Mouse (Mus musculus) cortical plate, adult 2 months (tissue): ENCODE measurements around the gene Cbfa2t3. TPM values are rescaled to one million over a fixed set of nuclear protein-coding genes. Genes with fewer than 3 reads are reported as not detected.

Source experiments
- H3K27ac ChIP-seq: fragments of 200-500 bp; 2 replicates; pipeline ENCODE4 v1.5.1; 2012; ENCODE audit warnings: low read length, control low read depth, inconsistent platforms; ENCODE audit not compliant: insufficient read depth
- H3K4me1 ChIP-seq: fragments of 200-500 bp; 2 replicates; pipeline ENCODE4 v1.6.1; 2011; ENCODE audit warnings: low read length; ENCODE audit not compliant: control insufficient read depth, insufficient read depth
- H3K4me3 ChIP-seq: fragments of 200-500 bp; 2 replicates; pipeline ENCODE4 v1.5.1; 2011; ENCODE audit warnings: mild to moderate bottlenecking, low read length, control low read depth; ENCODE audit not compliant: insufficient read depth
- CTCF ChIP-seq: fragments of 200-500 bp; IDR thresholded peaks from 2 replicates; pipeline ENCODE4 v1.5.1; 2011; ENCODE audit warnings: mild to moderate bottlenecking, control low read depth, low read length; ENCODE audit not compliant: insufficient read depth; ENCODE audit errors: extremely low read depth
- POLR2A ChIP-seq: fragments of 200-500 bp; IDR thresholded peaks from 2 replicates; pipeline ENCODE4 v1.6.1; 2011; ENCODE audit warnings: mild to moderate bottlenecking, low read length, control low read depth; ENCODE audit not compliant: insufficient read depth; ENCODE audit errors: extremely low read depth
- polyA plus RNA-seq: library from polyadenylated mRNA; depleted of rRNA; stranded (reverse); fragments of >200 nt; gene quantifications from 2 replicates; pipeline ENCODE4 v1.2.3, GENCODE M21; 2012

Cbfa2t3 gene
- polyA plus RNA-seq, 1 experiment = 9.1 TPM

DNA sequence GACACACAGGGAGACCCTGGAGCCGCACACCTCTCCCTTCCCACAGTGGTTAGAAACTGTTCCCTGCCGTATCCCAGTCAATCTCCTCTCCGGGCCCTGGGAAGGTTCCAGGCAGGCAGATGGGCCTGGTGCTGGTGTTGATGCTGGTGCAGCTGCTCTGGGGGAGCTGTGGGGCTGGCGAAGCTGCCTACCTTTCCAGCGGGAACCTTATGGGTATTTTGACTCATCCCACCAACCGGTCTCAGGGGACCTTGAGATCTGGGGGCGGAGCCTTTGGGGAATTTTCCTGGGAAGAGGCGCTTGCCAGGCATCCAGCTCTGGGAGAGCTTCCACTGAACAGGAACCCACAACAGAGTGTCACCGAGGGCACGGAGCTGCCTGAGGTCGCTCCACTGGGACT is 31.1 kb downstream of the Cbfa2t3 start:
- H3K27ac ChIP-seq = no peak overlapping the region
- TF ChIP-seq POLR2A (no peak), CTCF (no peak)
- H3K4me1 ChIP-seq = peaks cover 12% of the 10 kb centered on the region
- no peak overlapping the region for H3K4me3 ChIP-seq

DNA sequence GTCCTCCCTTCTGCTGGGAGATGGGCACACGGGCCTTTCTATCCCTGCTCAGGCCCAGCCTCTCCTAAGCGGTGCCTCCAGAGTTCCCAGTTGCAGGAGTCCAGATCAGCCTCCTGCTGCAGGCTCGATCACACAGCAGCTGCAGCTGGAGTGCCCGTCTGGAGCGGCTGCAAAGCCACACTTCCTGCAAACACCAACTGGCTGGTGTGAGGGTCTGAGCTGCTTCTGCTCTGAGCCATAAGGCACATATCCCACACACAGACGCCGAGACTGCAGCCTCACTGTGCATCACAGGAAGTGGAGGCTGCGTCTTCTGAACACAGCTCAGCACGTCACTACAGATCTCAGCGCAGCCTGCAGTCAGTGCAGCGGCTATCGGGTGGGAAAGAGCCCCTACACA is 32.1 kb downstream of the Cbfa2t3 start:
- no peak for TF ChIP-seq CTCF
- TF ChIP-seq POLR2A = no peak
- 0 out of 2 replicates have a peak overlapping the region, but pooled peaks have one; percentile 14 for H3K27ac ChIP-seq
- peaks cover 12% of the 10 kb centered on the region for H3K4me1 ChIP-seq
- no peak overlapping the region for H3K4me3 ChIP-seq

DNA sequence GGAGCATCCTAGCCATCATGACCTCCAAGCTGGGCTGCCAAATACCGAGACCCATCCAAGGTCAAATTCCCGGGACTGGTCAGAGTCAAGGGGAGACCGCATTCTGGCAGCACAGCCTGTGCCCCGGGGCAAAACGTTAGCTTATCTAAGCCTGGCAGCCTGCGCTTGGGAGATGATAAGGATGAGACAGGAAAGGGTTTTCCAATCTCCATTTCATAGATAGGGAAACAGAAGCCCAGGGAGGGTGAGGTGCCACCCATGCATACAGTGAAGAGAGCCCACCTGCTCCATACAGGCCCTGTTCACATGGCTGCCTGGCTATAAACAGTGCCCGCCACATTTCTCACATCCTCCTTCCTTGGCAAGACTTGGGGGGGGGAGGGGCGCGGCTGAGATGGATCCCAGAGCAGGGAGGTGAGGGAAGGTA is 32.6 kb downstream of the Cbfa2t3 start:
- H3K4me3 ChIP-seq = no peak overlapping the region
- peaks cover 15% of the 10 kb centered on the region for H3K4me1 ChIP-seq
- H3K27ac ChIP-seq = 0 out of 2 replicates have a peak overlapping the region, but pooled peaks have one; percentile 14
- TF ChIP-seq CTCF (no peak), POLR2A (no peak)

DNA sequence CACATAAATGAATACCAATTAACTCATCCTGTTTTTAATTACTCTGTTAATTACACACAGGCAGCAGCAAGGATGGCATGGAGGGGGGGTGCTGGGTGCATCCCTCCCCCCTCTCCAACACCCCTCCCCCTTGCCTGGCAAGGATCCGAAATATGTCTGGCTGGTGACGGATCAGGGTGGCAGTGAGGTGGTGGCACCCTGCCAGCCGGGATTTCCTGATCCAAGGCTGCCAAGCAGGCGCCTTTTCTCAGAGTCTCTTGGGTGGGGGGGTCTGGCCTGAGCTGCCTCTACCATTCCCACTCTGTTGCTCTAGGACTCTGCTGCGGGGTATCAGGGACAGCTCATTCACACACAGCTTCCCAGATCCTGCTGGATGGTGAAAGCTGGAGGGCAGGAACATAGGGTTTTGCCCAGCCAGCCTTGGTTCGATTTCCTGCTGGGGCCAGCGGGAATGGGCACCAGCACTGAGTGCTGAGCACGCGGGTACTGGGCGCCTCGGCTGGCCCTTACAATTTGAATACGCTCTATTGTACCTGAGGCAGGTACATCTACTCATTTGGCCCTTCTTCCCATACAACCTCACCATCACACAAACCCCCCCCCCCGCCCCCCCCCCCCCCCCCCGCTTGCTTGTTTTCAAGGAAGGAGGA is 33.1 kb downstream of the Cbfa2t3 start:
- Histone ChIP-seq H3K27ac (no peak overlapping the region; the same call in 1 of the 2 replicates), H3K4me1 (peaks cover 18% of the 10 kb centered on the region), H3K4me3 (no peak overlapping the region)
- TF ChIP-seq POLR2A (no peak), CTCF (no peak)

DNA sequence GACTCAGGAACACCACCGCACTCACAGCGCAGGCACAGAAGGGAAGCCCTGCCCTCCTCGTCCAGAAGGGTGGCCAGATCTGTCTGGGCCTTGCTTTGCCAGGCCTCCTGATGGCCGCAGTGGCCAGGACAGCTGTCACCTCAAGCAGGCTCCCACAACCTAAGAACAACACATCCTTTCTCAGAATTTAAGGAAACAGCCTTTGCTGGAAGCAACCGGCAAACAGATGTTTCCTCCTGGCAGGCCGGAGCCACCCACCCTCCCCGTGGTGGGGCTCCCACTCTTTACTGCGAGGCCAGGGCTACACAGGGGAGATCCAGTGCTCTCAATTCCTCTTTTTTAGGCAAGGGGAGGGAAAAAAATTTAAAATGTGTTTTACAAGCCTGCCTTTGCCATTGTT is 33.7 kb downstream of the Cbfa2t3 start:
- Histone ChIP-seq H3K27ac (0 out of 2 replicates have a peak overlapping the region, but pooled peaks have one; percentile 36), H3K4me3 (no peak overlapping the region), H3K4me1 (peaks cover 19% of the 10 kb centered on the region)
- TF ChIP-seq POLR2A (no peak), CTCF (no peak)

DNA sequence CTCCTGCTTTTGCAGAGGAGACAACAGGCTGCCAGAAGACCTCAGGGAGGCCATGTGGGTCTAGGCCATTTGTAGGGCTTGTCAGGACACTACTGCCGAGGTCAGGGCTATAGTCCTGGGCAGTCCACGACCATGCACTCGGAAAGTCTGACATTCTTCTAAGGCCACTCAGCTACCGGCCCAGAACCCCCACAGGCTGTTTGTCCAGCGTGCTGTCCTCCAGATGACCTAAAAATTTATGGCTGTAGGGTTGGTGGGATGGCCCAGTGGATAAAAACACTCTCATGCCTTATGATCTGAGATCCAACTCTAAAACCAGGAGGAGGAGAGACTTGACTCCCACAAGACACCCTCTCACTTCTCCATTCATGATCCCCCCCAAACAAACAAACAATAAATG is 35.2 kb downstream of the Cbfa2t3 start:
- H3K27ac ChIP-seq = no peak overlapping the region
- TF ChIP-seq CTCF (no peak), POLR2A (no peak)
- H3K4me3 ChIP-seq = no peak overlapping the region
- peaks cover 19% of the 10 kb centered on the region for H3K4me1 ChIP-seq

DNA sequence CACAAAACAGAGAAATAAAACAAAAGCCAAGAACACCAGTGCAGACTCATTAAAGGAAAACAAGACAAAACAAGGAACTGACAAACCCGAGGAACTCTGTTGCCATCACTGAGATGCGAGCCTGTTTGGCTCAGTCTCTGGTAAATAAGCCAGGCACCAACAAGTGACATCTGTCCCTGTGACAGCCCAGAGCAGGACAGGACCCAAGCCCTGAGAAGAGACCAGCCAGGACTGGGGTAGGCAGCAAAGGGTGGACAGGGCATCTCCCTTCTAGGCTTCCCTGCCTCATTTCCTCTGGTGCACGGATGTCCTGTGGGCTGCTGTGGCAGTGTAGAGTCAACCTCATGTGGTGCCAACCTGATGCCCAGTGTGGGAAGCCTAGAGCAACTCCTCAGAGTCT is 35.8 kb downstream of the Cbfa2t3 start:
- Histone ChIP-seq H3K27ac (no peak overlapping the region), H3K4me1 (peaks cover 19% of the 10 kb centered on the region), H3K4me3 (no peak overlapping the region)
- TF ChIP-seq CTCF (no peak), POLR2A (no peak)

DNA sequence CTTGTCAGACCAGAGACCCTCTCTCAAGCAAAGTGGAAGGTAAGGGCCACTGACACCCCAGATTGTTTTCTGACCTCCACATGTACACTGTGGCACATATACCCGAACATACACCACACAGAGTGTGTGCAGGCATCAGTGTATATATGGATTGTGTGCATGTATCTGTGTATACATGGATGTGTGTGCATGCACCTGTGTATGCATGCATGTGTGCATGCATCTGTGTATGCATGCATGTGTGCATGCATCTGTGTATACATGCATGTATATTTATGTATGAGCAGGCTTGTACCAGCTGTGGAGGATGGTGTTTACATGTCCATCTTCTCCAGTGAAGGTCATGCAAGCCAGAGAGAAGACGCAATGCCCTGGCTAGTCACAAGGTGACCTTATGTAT is 37.0 kb downstream of the Cbfa2t3 start:
- no peak overlapping the region for H3K27ac ChIP-seq
- no peak overlapping the region for H3K4me3 ChIP-seq
- TF ChIP-seq POLR2A = no peak
- TF ChIP-seq CTCF = no peak
- peaks cover 19% of the 10 kb centered on the region for H3K4me1 ChIP-seq

DNA sequence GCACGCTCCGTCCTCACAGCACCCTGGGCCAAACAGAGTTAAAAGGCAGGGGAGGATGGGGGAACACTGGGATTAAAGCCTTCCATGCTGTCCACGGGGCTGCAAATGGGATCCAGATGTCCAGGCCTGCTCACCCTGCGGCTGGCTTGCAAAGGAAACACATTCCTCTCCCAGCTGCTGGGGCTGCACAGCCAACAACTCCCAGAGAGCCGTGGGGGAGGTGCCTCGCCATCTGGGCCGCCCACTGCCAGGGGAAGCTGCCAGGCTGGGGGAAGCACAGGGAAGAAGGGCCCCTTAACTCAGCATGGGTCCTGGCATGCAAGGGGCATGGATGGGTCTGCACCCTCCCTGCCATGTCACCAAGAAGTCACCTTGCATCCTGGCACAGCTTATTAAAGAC is 37.8 kb downstream of the Cbfa2t3 start:
- H3K4me3 ChIP-seq = no peak overlapping the region
- H3K4me1 ChIP-seq = peaks cover 16% of the 10 kb centered on the region
- no peak overlapping the region for H3K27ac ChIP-seq
- TF ChIP-seq CTCF (no peak), POLR2A (no peak)

DNA sequence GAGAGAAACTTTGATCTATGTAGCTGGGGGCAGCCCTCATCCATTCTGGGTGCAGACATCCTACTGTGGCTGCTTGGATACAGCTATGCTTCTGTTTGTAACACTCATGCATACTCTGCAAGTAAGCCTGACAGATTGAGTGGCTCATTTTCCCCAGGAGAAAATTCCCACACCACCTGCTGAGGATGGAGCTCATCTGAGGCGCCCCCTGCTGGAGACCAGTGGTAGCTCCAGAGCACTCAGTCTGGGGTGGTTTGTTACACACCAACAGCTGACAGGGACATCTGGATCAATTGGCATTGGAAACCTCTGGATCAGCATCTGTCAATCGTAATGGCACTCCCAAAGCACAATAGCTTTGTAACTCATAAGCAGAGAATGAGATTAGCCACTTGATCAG is 38.9 kb downstream of the Cbfa2t3 start:
- TF ChIP-seq CTCF (peak; percentile 45), POLR2A (no peak)
- H3K4me1 ChIP-seq = peaks cover 15% of the 10 kb centered on the region
- H3K4me3 ChIP-seq = no peak overlapping the region
- no peak overlapping the region for H3K27ac ChIP-seq
